7 mouse cellular contexts compared by ENCODE assay signal in genomic region chr11:88046944-88047794, GRCm38 (mm10). TPM values are rescaled to one million over a fixed set of nuclear protein-coding genes. Genes with fewer than 3 reads are reported as not detected.
DNase-seq lines count a peak whose midpoint lies in the region; ATAC-seq lines count a peak whose summit lies in the region.

Gene Srsf1, plus strand, starts transcription at chr11:88047373.

- H3K4me2 ChIP-seq in embryonic facial prominence, embryonic 11.5 days (ENCODE audit: low read depth, low read length), result peak within 1 kb of the TSS; percentile 29
- H3K4me2 ChIP-seq in midbrain, embryonic 13.5 days (replicated peaks), result peak within 1 kb of the TSS; percentile 90

- H3K27me3 ChIP-seq in embryonic facial prominence, embryonic 11.5 days (ENCODE audit: control insufficient read depth, insufficient read depth, low read length), result no peaks in the 10 kb centered on the region
- H3K27me3 ChIP-seq in limb, embryonic 10.5 days (ENCODE audit: low read depth, poor library complexity, severe bottlenecking), result no peaks in the 10 kb centered on the region
- H3K27me3 ChIP-seq in midbrain, embryonic 13.5 days, result no peaks in the 10 kb centered on the region

- under 1% methylated on average over 60 of the region's 60 CpGs for WGBS in embryonic facial prominence, embryonic 11.5 days
- WGBS in limb, embryonic 10.5 days, result under 1% methylated on average over 60 of the region's 60 CpGs
- under 1% methylated on average over 60 of the region's 60 CpGs for WGBS in midbrain, embryonic 13.5 days

- ATAC-seq in embryonic facial prominence, embryonic 11.5 days (replicated peaks; ENCODE audit: insufficient number of reproducible peaks, low FRiP score, low TSS enrichment, low read depth), result peak; percentile 92
- ATAC-seq in granulocyte monocyte progenitor cell, adult 5-6 weeks (replicated peaks; ENCODE audit: poor library complexity, severe bottlenecking), result peak; percentile 86
- ATAC-seq in midbrain, embryonic 13.5 days, result peak; percentile 92

- peak within 1 kb of the TSS; percentile 100 for H3K4me3 ChIP-seq in embryonic facial prominence, embryonic 11.5 days (ENCODE audit: low read depth, low read length)
- peak within 1 kb of the TSS; percentile 100 for H3K4me3 ChIP-seq in limb, embryonic 10.5 days
- H3K4me3 ChIP-seq in midbrain, embryonic 13.5 days (replicated peaks), result peak within 1 kb of the TSS; percentile 96

- H3K27ac ChIP-seq in embryonic facial prominence, embryonic 11.5 days (replicated peaks; ENCODE audit: low read depth, low read length), result peak within 1 kb of the TSS; percentile 100
- peak within 1 kb of the TSS; percentile 100 for H3K27ac ChIP-seq in limb, embryonic 10.5 days
- peak within 1 kb of the TSS; percentile 99 for H3K27ac ChIP-seq in midbrain, embryonic 13.5 days

- no peaks in the 10 kb centered on the region; the same call in 1 of the 2 replicates for H3K36me3 ChIP-seq in embryonic facial prominence, embryonic 11.5 days (replicated peaks; ENCODE audit: control insufficient read depth, insufficient read depth, low read depth, low read length)
- peaks cover 50% of the 10 kb centered on the region for H3K36me3 ChIP-seq in limb, embryonic 10.5 days
- H3K36me3 ChIP-seq in midbrain, embryonic 13.5 days, result peaks cover 19% of the 10 kb centered on the region

- DNase-seq in adrenal gland, postnatal 14 days, result peak; percentile 100
- DNase-seq in embryonic facial prominence, embryonic 11.5 days (ENCODE audit: low spot score), result peak; percentile 100
- peak; percentile 97 for DNase-seq in kidney, adult 11 months
- peak; percentile 100 for DNase-seq in limb, embryonic 10.5 days (ENCODE audit: low spot score)
- peak; percentile 97 for DNase-seq in spleen, adult 12 weeks (ENCODE audit: low spot score)

- no peaks in the 10 kb centered on the region for H3K9me3 ChIP-seq in embryonic facial prominence, embryonic 11.5 days (replicated peaks; ENCODE audit: control insufficient read depth, low read length)
- H3K9me3 ChIP-seq in limb, embryonic 10.5 days (replicated peaks), result no peaks in the 10 kb centered on the region
- no peaks in the 10 kb centered on the region for H3K9me3 ChIP-seq in midbrain, embryonic 13.5 days

- H3K4me1 ChIP-seq in embryonic facial prominence, embryonic 11.5 days (ENCODE audit: control insufficient read depth, insufficient read depth, low read length), result no peaks in the 10 kb centered on the region
- peaks cover 28% of the 10 kb centered on the region for H3K4me1 ChIP-seq in limb, embryonic 10.5 days
- H3K4me1 ChIP-seq in midbrain, embryonic 13.5 days (replicated peaks), result peaks cover 41% of the 10 kb centered on the region

- H3K9ac ChIP-seq in embryonic facial prominence, embryonic 11.5 days (replicated peaks; ENCODE audit: low read length), result peak within 1 kb of the TSS; percentile 100
- H3K9ac ChIP-seq in midbrain, embryonic 13.5 days (replicated peaks), result peak within 1 kb of the TSS; percentile 99

RNA-seq across cellular contexts. Expression of gene Srsf1, which starts in this region (rescaled TPM):
- 245 and 260 TPM in 2 replicates for total RNA-seq in adrenal gland, postnatal 14 days (2021)
- 525 and 569 TPM in 2 replicates for polyA plus RNA-seq in embryonic facial prominence, embryonic 11.5 days (2014; fragmentation: Nextera tagmentation; extraction: Ambion mirVana)
- 195 and 201 TPM in 2 replicates for total RNA-seq in granulocyte monocyte progenitor cell, adult 5-6 weeks (2014; fragmentation: Nextera tagmentation)
- 500 and 715 TPM in 2 replicates for total RNA-seq in granulocyte monocyte progenitor cell, adult 5-6 weeks (2017)
- 365 and 415 TPM in 2 replicates for polyA plus RNA-seq in limb, embryonic 10.5 days (2016; fragmentation: Nextera tagmentation; extraction: Ambion mirVana)
- polyA plus RNA-seq in midbrain, embryonic 13.5 days (2015; fragmentation: Nextera tagmentation; extraction: Ambion mirVana), result 313 and 341 TPM in 2 replicates

Comparison
In these comparisons a context has a peak if more than half of its experiments do, and no peak if none do; other contexts are left out.
1. Peak in every context shown above with its lines: DNase-seq, ATAC-seq, H3K4me3 ChIP-seq and H3K27ac ChIP-seq.